Mouse (Mus musculus) activated CD4-positive, CD25-positive, alpha-beta regulatory T cell, adult 9 weeks (primary cell): ENCODE data around the gene Asns. TPM values are rescaled to one million over a fixed set of nuclear protein-coding genes. Genes with fewer than 3 reads are reported as not detected.

Source experiments
- polyA plus RNA-seq: library from polyadenylated mRNA; unstranded; fragments of 100-300 nt; shearing (Covaris generic); gene quantifications from one replicate; pipeline ENCODE4 v1.2.1, GENCODE M21; 2017

Gene Asns
- polyA plus RNA-seq: 4.4 TPM

DNA sequence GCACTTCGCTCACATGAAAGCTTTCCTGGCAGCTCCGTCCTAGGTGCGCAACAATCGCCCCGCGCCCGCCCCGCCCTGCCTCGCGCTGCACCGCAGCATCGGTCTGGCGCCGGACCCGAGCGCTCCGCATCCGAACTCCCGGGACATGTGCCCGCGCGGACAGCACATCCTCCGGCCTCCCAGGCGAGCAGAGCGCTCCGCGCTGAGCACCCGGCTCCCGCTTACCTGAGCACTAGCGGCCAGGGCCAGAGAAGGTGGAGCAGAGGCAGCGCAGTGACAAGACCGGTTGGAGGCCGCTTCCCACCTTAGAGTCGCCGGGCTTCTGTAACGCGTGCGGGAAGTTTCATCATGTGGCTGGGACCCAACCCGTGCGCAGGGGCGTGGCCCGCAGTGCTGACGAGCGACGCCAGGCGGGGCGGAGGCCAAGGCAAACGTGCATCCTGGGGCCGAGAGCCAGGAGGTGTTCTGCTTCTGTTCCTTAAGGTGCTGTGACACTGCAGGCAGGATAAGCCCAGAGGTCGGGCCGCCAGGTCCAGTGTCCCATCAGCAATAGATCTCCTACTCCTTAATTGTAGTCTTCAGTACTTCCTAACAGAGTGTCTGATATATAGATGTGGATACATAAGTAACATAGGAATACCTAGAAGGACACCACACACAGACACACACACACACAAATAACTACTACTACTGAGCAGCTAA, at the start of gene Asns:
Gene Asns (minus strand): TSS at position 371 of the 702 bp plus-strand sequence.

Other genes with a start within 250 kb of the Asns start
- gene Tac1, start 138.4 kb downstream of the Asns start, polyA plus RNA-seq: not detected
- gene C1galt1, start 151.6 kb upstream of the Asns start, polyA plus RNA-seq: 4.7 TPM